ENCODE assay signal across 8 mouse cellular contexts in genomic region chr15:93115674-93116102, GRCm38 (mm10).
DNase-seq lines count a peak whose midpoint lies in the region; ATAC-seq lines count a peak whose summit lies in the region.

No protein-coding gene starts in this region.

- WGBS in forebrain, embryonic 11.5 days: 2% methylated on average over 16 of the region's 16 CpGs
- WGBS in hindbrain, embryonic 14.5 days: 4% methylated on average over 16 of the region's 16 CpGs

- 0 out of 2 replicates have a peak, but pooled peaks have one; percentile 15 for ATAC-seq in cerebellum, adult (ENCODE audit: insufficient number of reproducible peaks, low FRiP score, low TSS enrichment)
- peak; percentile 91 for ATAC-seq in forebrain, embryonic 11.5 days (replicated peaks; ENCODE audit: low FRiP score)
- ATAC-seq in hindbrain, embryonic 14.5 days (ENCODE audit: low FRiP score): peak; percentile 84; the same call in 1 of the 2 replicates

- H3K4me3 ChIP-seq in forebrain, embryonic 11.5 days (ENCODE audit: low read depth, low read length): peak overlapping the region; percentile 22
- H3K4me3 ChIP-seq in hindbrain, embryonic 14.5 days (replicated peaks; ENCODE audit: low read length): peak overlapping the region; percentile 17; the same call in 1 of the 2 replicates

- H3K9ac ChIP-seq in forebrain, embryonic 11.5 days (ENCODE audit: low read length): peak overlapping the region; percentile 45; the same call in 1 of the 2 replicates
- H3K9ac ChIP-seq in hindbrain, embryonic 14.5 days: peak overlapping the region; percentile 42; the same call in 1 of the 2 replicates

- peak overlapping the region; percentile 47 for H3K4me2 ChIP-seq in forebrain, embryonic 11.5 days (ENCODE audit: low read depth, low read length, severe bottlenecking)
- peak overlapping the region; percentile 48 for H3K4me2 ChIP-seq in hindbrain, embryonic 14.5 days (replicated peaks)

- no peaks in the 10 kb centered on the region for H3K9me3 ChIP-seq in forebrain, embryonic 11.5 days (ENCODE audit: control insufficient read depth, low read length)
- H3K9me3 ChIP-seq in hindbrain, embryonic 14.5 days (ENCODE audit: control insufficient read depth, low read length): no peaks in the 10 kb centered on the region

- no peak for DNase-seq in cerebellum, adult 9-10 months
- DNase-seq in ES-CJ7 (ENCODE audit: low read depth, low spot score) (peak; percentile 63), liver (peak; percentile 15)
- peak; percentile 72 for DNase-seq in forebrain, embryonic 11.5 days (ENCODE audit: low spot score)
- DNase-seq in hindbrain, embryonic 14.5 days (ENCODE audit: low spot score): peak; percentile 68
- peak; percentile 26 for DNase-seq in right cerebral cortex, adult 18-20 months
- no peak for DNase-seq in urinary bladder, postnatal 14 days (ENCODE audit: low spot score)

- no peaks in the 10 kb centered on the region for H3K27me3 ChIP-seq in forebrain, embryonic 11.5 days (ENCODE audit: control insufficient read depth, insufficient read depth, low read length)
- no peaks in the 10 kb centered on the region for H3K27me3 ChIP-seq in hindbrain, embryonic 14.5 days (ENCODE audit: control insufficient read depth, insufficient read depth, low read length)

- H3K36me3 ChIP-seq in forebrain, embryonic 11.5 days (ENCODE audit: control insufficient read depth, insufficient read depth, low read length): no peaks in the 10 kb centered on the region
- H3K36me3 ChIP-seq in hindbrain, embryonic 14.5 days (replicated peaks; ENCODE audit: control insufficient read depth, insufficient read depth): no peaks in the 10 kb centered on the region

- 0 out of 2 replicates have a peak, but pooled peaks cover 3% of the 10 kb centered on the region for H3K4me1 ChIP-seq in forebrain, embryonic 11.5 days (replicated peaks; ENCODE audit: control insufficient read depth, insufficient read depth, low read length)
- peaks cover 9% of the 10 kb centered on the region; the same call in 1 of the 2 replicates for H3K4me1 ChIP-seq in hindbrain, embryonic 14.5 days (replicated peaks; ENCODE audit: control insufficient read depth, insufficient read depth, low read length)

- H3K27ac ChIP-seq in forebrain, embryonic 11.5 days (ENCODE audit: low read depth, low read length): no peak overlapping the region
- H3K27ac ChIP-seq in hindbrain, embryonic 14.5 days: 0 out of 2 replicates have a peak overlapping the region, but pooled peaks have one; percentile 1

Comparison
In these comparisons a context has a peak if more than half of its experiments do, and no peak if none do; other contexts are left out.
1. ATAC-seq: peak in every context shown above with its lines; median percentile 91 in forebrain, embryonic 11.5 days; 84 in hindbrain, embryonic 14.5 days; 15 in cerebellum, adult.
2. DNase-seq: peak in ES-CJ7 (single experiment), forebrain, embryonic 11.5 days (single experiment), hindbrain, embryonic 14.5 days (single experiment), liver (single experiment) and right cerebral cortex, adult 18-20 months (single experiment); none in cerebellum, adult 9-10 months (single experiment) and urinary bladder, postnatal 14 days (single experiment).